Comparison of ENCODE assay signal across 8 mouse cellular contexts in genomic region chr11:43495037-43495436, GRCm38 (mm10). TPM values are rescaled to one million over a fixed set of nuclear protein-coding genes. Genes with fewer than 3 reads are reported as not detected.
DNase-seq lines count a peak whose midpoint lies in the region; ATAC-seq and TF ChIP-seq lines count a peak whose summit lies in the region.

No protein-coding gene starts in this region.

- no peaks in the 10 kb centered on the region for H3K27me3 ChIP-seq in heart, postnatal 0 days (ENCODE audit: control insufficient read depth, insufficient read depth, low read length)
- H3K27me3 ChIP-seq in lung, embryonic 14.5 days (ENCODE audit: insufficient read depth, low read length), result no peaks in the 10 kb centered on the region

- no peak; the same call in 1 of the 2 replicates for ATAC-seq in heart, postnatal 0 days (ENCODE audit: insufficient read depth, low read depth)
- peak; percentile 21 for ATAC-seq in lung, embryonic 14.5 days (ENCODE audit: insufficient read depth)
- no peak for ATAC-seq in megakaryocyte, adult 5-6 weeks (ENCODE audit: poor library complexity, severe bottlenecking)

- DNase-seq in heart, postnatal 0 days (ENCODE audit: low spot score), result no peak
- DNase-seq in heart, adult 11 months, result no peak
- DNase-seq in lung, embryonic 14.5 days, result peak; percentile 55
- DNase-seq in lung, postnatal 10 days, result no peak
- peak; percentile 45 for DNase-seq in embryo, embryonic 10.5 days (ENCODE audit: low spot score)
- peak; percentile 54 for DNase-seq in retina, postnatal 1 day
- no peak for DNase-seq in spleen, postnatal 10 days (ENCODE audit: low spot score in 2 of 2)

- H3K27ac ChIP-seq in heart, postnatal 0 days (ENCODE audit: low read depth), result no peak overlapping the region
- no peak overlapping the region for H3K27ac ChIP-seq in lung, embryonic 14.5 days (ENCODE audit: low read depth)

- H3K9me3 ChIP-seq in heart, postnatal 0 days (replicated peaks; ENCODE audit: control insufficient read depth, low read length), result no peaks in the 10 kb centered on the region
- H3K9me3 ChIP-seq in lung, embryonic 14.5 days (ENCODE audit: low read depth, low read length), result no peaks in the 10 kb centered on the region

- H3K4me2 ChIP-seq in heart, postnatal 0 days (ENCODE audit: low read depth, low read length), result no peak overlapping the region
- H3K4me2 ChIP-seq in lung, embryonic 14.5 days, result no peak overlapping the region

- WGBS in heart, postnatal 0 days, result 52% methylated on average over 8 of the region's 8 CpGs
- WGBS in lung, embryonic 14.5 days, result 36% methylated on average over 8 of the region's 8 CpGs

- TF ChIP-seq CTCF in heart, postnatal 0 days (IDR thresholded peaks at IDR 0.05; ENCODE audit: low read depth), result peak; percentile 38
- TF ChIP-seq CTCF in lung, embryonic 14.5 days (IDR thresholded peaks at IDR 0.05; ENCODE audit: low read depth), result peak; percentile 56

- no peak for TF ChIP-seq EP300 in heart, postnatal 0 days (IDR thresholded peaks at IDR 0.05; ENCODE audit: low read depth)

- H3K4me3 ChIP-seq in heart, postnatal 0 days (ENCODE audit: low read depth, low read length), result no peak overlapping the region
- H3K4me3 ChIP-seq in lung, embryonic 14.5 days (ENCODE audit: low read depth, low read length), result no peak overlapping the region

- no peaks in the 10 kb centered on the region for H3K36me3 ChIP-seq in heart, postnatal 0 days (replicated peaks; ENCODE audit: control insufficient read depth, insufficient read depth, low read length)
- H3K36me3 ChIP-seq in lung, embryonic 14.5 days (ENCODE audit: insufficient read depth), result no peaks in the 10 kb centered on the region

- H3K4me1 ChIP-seq in heart, postnatal 0 days (ENCODE audit: control insufficient read depth, insufficient read depth), result no peaks in the 10 kb centered on the region; the same call in 1 of the 2 replicates
- H3K4me1 ChIP-seq in lung, embryonic 14.5 days (ENCODE audit: insufficient read depth), result no peaks in the 10 kb centered on the region

- no peak overlapping the region for H3K9ac ChIP-seq in heart, postnatal 0 days (replicated peaks; ENCODE audit: low read depth, low read length)
- H3K9ac ChIP-seq in lung, embryonic 14.5 days, result no peak overlapping the region

RNA-seq across cellular contexts. Expression of gene C1qtnf2, which starts 21.0 kb away (rescaled TPM):
- total RNA-seq in heart, postnatal 0 days (2014; rRNA removed; ENCODE audit: low replicate concordance), result 6.3 and 14.3 TPM in 2 replicates
- 13.9 and 14.0 TPM in 2 replicates for polyA plus RNA-seq in heart, postnatal 0 days (2015; fragmentation: Nextera tagmentation; extraction: Ambion mirVana)
- 2.1 and 2.2 TPM in 2 replicates for polyA plus RNA-seq in lung, embryonic 14.5 days (2014; fragmentation: Nextera tagmentation; extraction: Ambion mirVana)
- total RNA-seq in megakaryocyte, adult 5-6 weeks (2015), result not detected in 2 replicates
- total RNA-seq in megakaryocyte, adult 5-6 weeks (2017), result not detected in 2 replicates

RNA-seq across cellular contexts. Expression of gene Ccnjl, which starts 33.5 kb away (rescaled TPM):
- total RNA-seq in heart, postnatal 0 days (2014; rRNA removed; ENCODE audit: low replicate concordance), result 8.9 and 10.8 TPM in 2 replicates
- polyA plus RNA-seq in heart, postnatal 0 days (2015; fragmentation: Nextera tagmentation; extraction: Ambion mirVana), result 10.1 and 11.7 TPM in 2 replicates
- polyA plus RNA-seq in lung, embryonic 14.5 days (2014; fragmentation: Nextera tagmentation; extraction: Ambion mirVana), result 28.1 and 32.9 TPM in 2 replicates
- total RNA-seq in megakaryocyte, adult 5-6 weeks (2015), result not detected in 2 replicates
- not detected in 2 replicates for total RNA-seq in megakaryocyte, adult 5-6 weeks (2017)

Comparison
In these comparisons a context has a peak if more than half of its experiments do, and no peak if none do; other contexts are left out.
1. DNase-seq: peak in lung, embryonic 14.5 days (single experiment), embryo, embryonic 10.5 days (single experiment) and retina, postnatal 1 day (single experiment); none in heart, postnatal 0 days (single experiment), heart, adult 11 months (single experiment), lung, postnatal 10 days (single experiment) and spleen, postnatal 10 days (0 of 2).